11 mouse cellular contexts compared by ENCODE assay signal in the genomic region with DNA sequence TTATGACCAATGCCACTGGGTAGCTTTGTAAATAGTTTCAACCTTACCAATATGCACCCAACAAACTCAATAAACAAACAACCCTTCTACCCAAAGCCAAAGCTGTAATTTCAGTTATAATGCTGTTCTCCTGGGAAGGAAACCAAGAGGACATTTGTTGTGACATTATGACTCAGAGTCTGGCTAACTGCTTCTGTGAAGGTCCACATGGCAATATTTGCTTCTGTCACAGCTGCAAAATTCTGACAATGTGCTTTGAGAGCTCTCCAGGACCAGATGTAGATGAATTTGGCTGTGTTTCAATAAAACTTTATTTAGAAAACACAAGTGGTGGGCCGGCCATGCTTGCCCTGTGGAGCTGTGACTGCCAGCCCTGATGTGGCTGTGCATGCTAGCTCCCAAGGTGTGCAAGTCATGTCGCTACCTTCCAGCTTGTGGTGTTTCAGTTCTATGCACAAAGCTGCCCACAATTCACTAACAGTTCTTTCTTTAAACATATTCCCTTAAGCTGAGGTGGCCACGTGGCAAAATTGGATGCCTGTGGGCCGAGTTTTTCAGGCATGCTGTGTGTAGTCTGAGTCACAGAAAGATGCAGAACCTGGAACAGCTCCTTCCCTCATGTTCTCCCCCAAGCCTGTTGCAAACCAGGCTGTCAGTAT. TPM values are rescaled to one million over a fixed set of nuclear protein-coding genes. Genes with fewer than 3 reads are reported as not detected.
DNase-seq lines count a peak whose midpoint lies in the region; ATAC-seq and TF ChIP-seq lines count a peak whose summit lies in the region.
"Had no signal": no experiment of that assay in that cellular context is flagged by ENCODE, and none has a peak within 500 bp of the region (broad histone marks: within the 10 kb centered on the region; RNA-seq: fewer than 3 reads in every experiment).

No protein-coding gene starts in this region.

- no peak for ATAC-seq in intestine, embryonic 15.5 days
- no peak for ATAC-seq in megakaryocyte progenitor cell, adult 5-6 weeks (replicated peaks; ENCODE audit: poor library complexity)
- ATAC-seq in midbrain, embryonic 13.5 days: no peak
- ATAC-seq: forebrain, embryonic 16.5 days; intestine, postnatal 0 days; liver, embryonic 12.5 days had no signal

- no peaks in the 10 kb centered on the region for H3K4me1 ChIP-seq in lung, adult 2 months (ENCODE audit: control insufficient read depth, insufficient read depth, low read length)
- H3K4me1 ChIP-seq in intestine, embryonic 15.5 days (replicated peaks): no peaks in the 10 kb centered on the region
- H3K4me1 ChIP-seq in midbrain, embryonic 13.5 days (replicated peaks): no peaks in the 10 kb centered on the region
- H3K4me1 ChIP-seq: liver, embryonic 12.5 days had no signal

- no peak overlapping the region for H3K27ac ChIP-seq in gastrocnemius, adult 2 months
- no peak overlapping the region for H3K27ac ChIP-seq in intestine, embryonic 15.5 days
- no peak overlapping the region for H3K27ac ChIP-seq in midbrain, embryonic 13.5 days
- H3K27ac ChIP-seq: liver, embryonic 12.5 days had no signal

- no peak for TF ChIP-seq POLR2A in lung, adult 2 months (IDR thresholded peaks at IDR 0.05; ENCODE audit: borderline replicate concordance, extremely low read depth, low read depth, low read length)

- H3K4me2 ChIP-seq in intestine, embryonic 15.5 days (replicated peaks): no peak overlapping the region
- H3K4me2 ChIP-seq in midbrain, embryonic 13.5 days (replicated peaks): no peak overlapping the region
- H3K4me2 ChIP-seq: liver, embryonic 12.5 days had no signal

- no peaks in the 10 kb centered on the region for H3K27me3 ChIP-seq in intestine, embryonic 15.5 days (replicated peaks)
- no peaks in the 10 kb centered on the region for H3K27me3 ChIP-seq in midbrain, embryonic 13.5 days
- H3K27me3 ChIP-seq: liver, embryonic 12.5 days had no signal

- WGBS in lung, adult 2 months: 57% methylated on average over 4 of the region's 4 CpGs
- WGBS in intestine, embryonic 15.5 days: 79% methylated on average over 4 of the region's 4 CpGs
- 86% methylated on average over 4 of the region's 4 CpGs for WGBS in midbrain, embryonic 13.5 days

- peak; percentile 32 for DNase-seq in gastrocnemius, adult 2 months
- DNase-seq in gastrocnemius, postnatal 10 days: no peak
- peak; percentile 76 for DNase-seq in NIH3T3 (ENCODE audit: low read depth)
- DNase-seq in heart, postnatal 10 days: peak; percentile 43 to 50
- peak; percentile 14 for DNase-seq in lung, adult 2 months

- no peak overlapping the region for H3K9ac ChIP-seq in intestine, embryonic 15.5 days
- H3K9ac ChIP-seq in midbrain, embryonic 13.5 days (replicated peaks): no peak overlapping the region
- H3K9ac ChIP-seq: liver, embryonic 12.5 days had no signal

- no peaks in the 10 kb centered on the region for H3K9me3 ChIP-seq in intestine, embryonic 15.5 days
- H3K9me3 ChIP-seq in midbrain, embryonic 13.5 days: no peaks in the 10 kb centered on the region
- H3K9me3 ChIP-seq: liver, embryonic 12.5 days had no signal

- no peak overlapping the region for H3K4me3 ChIP-seq in gastrocnemius, adult 2 months
- H3K4me3 ChIP-seq in lung, adult 2 months (replicated peaks; ENCODE audit: extremely low read depth, low read depth, low read length): no peak overlapping the region
- no peak overlapping the region for H3K4me3 ChIP-seq in intestine, embryonic 15.5 days (replicated peaks)
- no peak overlapping the region for H3K4me3 ChIP-seq in midbrain, embryonic 13.5 days (replicated peaks)
- H3K4me3 ChIP-seq: liver, embryonic 12.5 days had no signal

- no peak for TF ChIP-seq CTCF in gastrocnemius, adult 2 months (IDR thresholded peaks at IDR 0.05)
- TF ChIP-seq CTCF in lung, adult 2 months (IDR thresholded peaks at IDR 0.05; ENCODE audit: insufficient read depth, low read length): no peak

- H3K36me3 ChIP-seq in intestine, embryonic 15.5 days: no peaks in the 10 kb centered on the region
- H3K36me3 ChIP-seq in midbrain, embryonic 13.5 days: no peaks in the 10 kb centered on the region
- H3K36me3 ChIP-seq: liver, embryonic 12.5 days had no signal

- intact Hi-C loops in gastrocnemius, adult 2 months (cut with DNase I): no loop called here
- intact Hi-C loops in heart, postnatal 10 days (cut with DNase I): no loop called here

RNA-seq across cellular contexts. Expression of a gene that starts 52.4 kb away (rescaled TPM):
- total RNA-seq in gastrocnemius, adult 2 months (2021): under 1 TPM; 0.45 to 0.64 TPM
- total RNA-seq in gastrocnemius, postnatal 10 days (2021): under 1 TPM; 0.61 TPM
- total RNA-seq in heart, postnatal 10 days (2021): under 1 TPM; 0.74 to 0.81 TPM
- 21.5 and 21.9 TPM in 2 replicates for polyA plus RNA-seq in lung, adult 2 months (2012; rRNA removed)
- polyA plus RNA-seq in intestine, embryonic 15.5 days (2015; fragmentation: Nextera tagmentation; extraction: Ambion mirVana): 6.4 and 6.6 TPM in 2 replicates
- total RNA-seq in megakaryocyte progenitor cell, adult 5-6 weeks (2015): not detected in 2 replicates
- total RNA-seq in megakaryocyte progenitor cell, adult 5-6 weeks (2017): 0.21 TPM in 1 of 2 replicates, not detected in the other
- 24.8 and 28.0 TPM in 2 replicates for polyA plus RNA-seq in midbrain, embryonic 13.5 days (2015; fragmentation: Nextera tagmentation; extraction: Ambion mirVana)

RNA-seq across cellular contexts. Expression of a gene that starts 52.7 kb away (rescaled TPM):
- total RNA-seq in gastrocnemius, adult 2 months (2021): 10 to 100 TPM; 17.0 to 21.8 TPM
- total RNA-seq in gastrocnemius, postnatal 10 days (2021): 10 to 100 TPM; 24.7 to 26.4 TPM
- 10 to 100 TPM; 57.6 to 58.7 TPM for total RNA-seq in heart, postnatal 10 days (2021)
- polyA plus RNA-seq in lung, adult 2 months (2012; rRNA removed): 26.6 and 27.7 TPM in 2 replicates
- polyA plus RNA-seq in intestine, embryonic 15.5 days (2015; fragmentation: Nextera tagmentation; extraction: Ambion mirVana): 77.1 and 77.4 TPM in 2 replicates
- total RNA-seq in megakaryocyte progenitor cell, adult 5-6 weeks (2015): 8.5 TPM in 2 replicates
- total RNA-seq in megakaryocyte progenitor cell, adult 5-6 weeks (2017): 7.8 and 13.3 TPM in 2 replicates
- polyA plus RNA-seq in midbrain, embryonic 13.5 days (2015; fragmentation: Nextera tagmentation; extraction: Ambion mirVana): 163 and 174 TPM in 2 replicates
